Mouse (Mus musculus) liver, adult 2 months (tissue): ENCODE results near the gene Casc1.
A peak's percentile ranks its signal among the peaks of the same experiment; 100 is the strongest.

Experiments
- CTCF ChIP-seq: fragments of 200-500 bp; IDR thresholded peaks from 2 replicates; pipeline ENCODE4 v1.5.1; 2011; ENCODE audit warnings: low read depth, low read length, control low read depth
- POLR2A ChIP-seq: fragments of 200-500 bp; IDR thresholded peaks from 2 replicates; pipeline ENCODE4 v1.6.1; 2011; ENCODE audit warnings: low read length, control low read depth; ENCODE audit not compliant: insufficient read depth; ENCODE audit errors: extremely low read depth

- TF ChIP-seq CTCF (no peak), POLR2A (0 out of 2 replicates have a peak, but pooled peaks have one; percentile 3)
Observed at GRCm38 (mm10) chr6:145249291-145250184, 38.7 kb upstream of the Casc1 start.
